Mouse (Mus musculus) olfactory bulb, adult 2 months (tissue): ENCODE measurements around the gene Crocc.

Experiments used
- CTCF ChIP-seq: fragments of 200-500 bp; IDR thresholded peaks from 2 replicates; pipeline ENCODE4 v1.5.1; 2012; ENCODE audit warnings: low read depth, mild to moderate bottlenecking, low read length, moderate library complexity; ENCODE audit not compliant: insufficient read depth
- POLR2A ChIP-seq: fragments of 200-500 bp; IDR thresholded peaks from 2 replicates; pipeline ENCODE4 v1.6.1; 2012; ENCODE audit warnings: mild to moderate bottlenecking, low read depth, low read length, moderate library complexity; ENCODE audit not compliant: insufficient read depth

DNA sequence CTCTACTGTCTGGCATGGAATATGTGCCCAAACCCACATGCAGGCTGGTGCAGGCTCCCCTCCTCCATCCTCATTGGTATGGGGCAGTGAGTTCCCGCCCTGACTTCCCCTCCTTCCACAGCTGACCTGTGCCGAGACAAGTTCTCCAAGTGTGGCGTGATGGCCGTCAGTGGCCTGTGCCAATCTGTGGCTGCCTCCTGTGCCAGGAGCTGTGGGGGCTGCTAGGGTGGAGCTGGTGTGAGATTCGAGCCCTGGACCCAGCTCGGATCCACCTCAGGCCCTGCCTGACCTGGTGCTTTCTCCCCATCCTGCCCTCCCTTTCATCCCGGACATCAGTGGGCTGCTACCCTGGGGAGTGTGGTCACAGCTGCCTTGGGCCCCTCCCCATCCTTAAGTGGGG is 45.0 kb downstream of the Crocc start:
- no peak for TF ChIP-seq CTCF
- no peak for TF ChIP-seq POLR2A
